Mouse (Mus musculus) urinary bladder, postnatal 0 days (tissue): ENCODE results near the gene 5830411N06Rik. TPM values are rescaled to one million over a fixed set of nuclear protein-coding genes. Genes with fewer than 3 reads are reported as not detected.

Source experiments
- polyA plus RNA-seq: library from polyadenylated mRNA; unstranded; fragments of >200 nt; fragmentation: Nextera tagmentation; extraction: Ambion mirVana; gene quantifications from 2 replicates; pipeline ENCODE4 v1.2.1, GENCODE M21; 2015

The 5830411N06Rik gene
- not detected in 2 replicates for polyA plus RNA-seq

GRCm38 (mm10) chr7:140247216-140247615 is at the start of gene 5830411N06Rik:
TSS of gene 5830411N06Rik (plus strand) at chr7:140247284.

GRCm38 (mm10) chr7:140205864-140206263 is 41.2 kb upstream of the 5830411N06Rik start, which contains the start of gene Olfr524:
TSS of gene Olfr524 (minus strand) at chr7:140205964.

DNA sequence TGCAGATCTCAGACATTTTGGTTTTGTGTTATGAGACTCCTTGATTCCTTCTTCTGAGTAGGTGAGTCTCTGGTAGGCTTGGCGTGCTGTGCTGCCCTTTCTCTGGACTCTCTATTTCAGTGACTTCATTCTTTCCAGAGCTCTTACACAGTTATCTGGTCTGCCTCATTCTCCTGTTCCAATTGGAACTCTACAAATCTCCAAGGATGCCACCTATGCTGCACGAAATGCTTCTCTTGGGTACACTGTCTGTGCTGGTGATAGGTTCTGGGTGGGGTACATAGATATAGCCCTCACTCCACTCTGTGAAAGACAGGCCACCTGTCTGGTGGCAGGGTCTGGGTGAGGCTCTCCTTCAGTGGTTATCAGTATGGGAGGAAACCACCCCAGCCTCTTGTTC is 29.1 kb upstream of the 5830411N06Rik start, which contains the start of gene Cd163l1:
TSS of gene Cd163l1 (plus strand) at position 301 of the 400 bp plus-strand sequence.

DNA sequence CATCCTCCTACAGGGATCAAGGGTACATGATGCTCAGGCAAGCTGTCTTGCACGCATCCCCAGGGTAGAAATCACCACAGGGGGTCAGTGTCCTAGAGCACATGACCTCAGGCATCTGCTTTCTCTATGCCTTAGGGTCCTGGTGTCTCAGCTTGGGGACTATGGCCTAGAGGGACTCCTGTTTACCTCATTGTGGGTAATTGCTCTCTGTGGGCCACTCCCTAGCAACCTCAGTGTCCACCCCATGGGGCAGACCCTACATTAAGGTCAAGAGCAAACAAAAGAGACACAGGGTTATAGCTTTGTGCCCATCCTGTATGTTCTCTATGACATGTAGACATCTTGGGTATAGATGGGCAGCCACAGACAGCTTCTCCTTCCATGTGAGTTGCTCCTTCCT is 73.5 kb downstream of the 5830411N06Rik start, which contains the start of gene Olfr525:
TSS of gene Olfr525 (plus strand) at position 301 of the 400 bp plus-strand sequence.

GRCm38 (mm10) chr7:140333717-140334116 is 86.6 kb downstream of the 5830411N06Rik start, which contains the start of gene Olfr527:
TSS of gene Olfr527 (plus strand) at chr7:140334017.

Other genes starting within 250 kb of the 5830411N06Rik start
- gene Zfp511, start 210.9 kb upstream of the 5830411N06Rik start, polyA plus RNA-seq: 23.7 and 25.7 TPM in 2 replicates
- 24.9 and 27.2 TPM in 2 replicates for gene Tubgcp2, start 210.6 kb upstream of the 5830411N06Rik start, polyA plus RNA-seq
- not detected in 2 replicates for gene Msx3, start 198.2 kb upstream of the 5830411N06Rik start, polyA plus RNA-seq
- gene Caly, start 164.7 kb upstream of the 5830411N06Rik start, polyA plus RNA-seq: 0.39 TPM in 1 of 2 replicates, not detected in the other
- gene Prap1, start 153.9 kb upstream of the 5830411N06Rik start, polyA plus RNA-seq: 4.4 and 5.8 TPM in 2 replicates
- 53.1 and 55.7 TPM in 2 replicates for gene Fuom, start 144.8 kb upstream of the 5830411N06Rik start, polyA plus RNA-seq
- 21.5 and 21.8 TPM in 2 replicates for gene Paox, start 131.5 kb upstream of the 5830411N06Rik start, polyA plus RNA-seq
- 108 and 113 TPM in 2 replicates for gene Echs1, start 130.8 kb upstream of the 5830411N06Rik start, polyA plus RNA-seq
- gene Mtg1, start 109.7 kb upstream of the 5830411N06Rik start, polyA plus RNA-seq: 25.5 and 27.2 TPM in 2 replicates
- 1.3 and 1.9 TPM in 2 replicates for gene Sprn, start 92.4 kb upstream of the 5830411N06Rik start, polyA plus RNA-seq
- gene Olfr522, start 82.5 kb upstream of the 5830411N06Rik start, polyA plus RNA-seq: not detected in 2 replicates
- not detected in 2 replicates for gene Olfr523, start 74.1 kb upstream of the 5830411N06Rik start, polyA plus RNA-seq
- gene Olfr524, start 41.3 kb upstream of the 5830411N06Rik start, polyA plus RNA-seq: not detected in 2 replicates
- gene Cd163l1, start 29.0 kb upstream of the 5830411N06Rik start, polyA plus RNA-seq: not detected in 2 replicates
- gene Olfr525, start 73.6 kb downstream of the 5830411N06Rik start, polyA plus RNA-seq: not detected in 2 replicates
- not detected in 2 replicates for gene Olfr527, start 86.7 kb downstream of the 5830411N06Rik start, polyA plus RNA-seq
- gene Olfr60, start 114.4 kb downstream of the 5830411N06Rik start, polyA plus RNA-seq: not detected in 2 replicates
- gene Olfr530, start 129.0 kb downstream of the 5830411N06Rik start, polyA plus RNA-seq: not detected in 2 replicates
- not detected in 2 replicates for gene Olfr531, start 155.6 kb downstream of the 5830411N06Rik start, polyA plus RNA-seq
- not detected in 2 replicates for gene Olfr532, start 174.4 kb downstream of the 5830411N06Rik start, polyA plus RNA-seq
- not detected in 2 replicates for gene Olfr533, start 216.1 kb downstream of the 5830411N06Rik start, polyA plus RNA-seq
- gene Olfr535, start 236.9 kb downstream of the 5830411N06Rik start, polyA plus RNA-seq: not detected in 2 replicates